Mouse (Mus musculus) neural tube, embryonic 12.5 days (tissue): ENCODE results near the gene 2610318N02Rik. TPM values are rescaled to one million over a fixed set of nuclear protein-coding genes. Genes with fewer than 3 reads are reported as not detected.
A peak's percentile ranks its signal among the peaks of the same experiment; 100 is the strongest.

ENCODE experiments used
- ATAC-seq: fragments of 200-750 bp; cut with Nextera tagmentation; 2 replicates; pipeline ENCODE4 v1.8.0; 2017; ENCODE audit warnings: low read depth, mild to moderate bottlenecking, moderate TSS enrichment, moderate library complexity; ENCODE audit not compliant: low FRiP score
- H3K27ac ChIP-seq: fragments of 300-500 bp; sonication (generic); 2 replicates; pipeline ENCODE4 v1.5.1; 2016
- H3K27me3 ChIP-seq: fragments of 300-500 bp; sonication (generic); replicated peaks from 2 replicates; pipeline ENCODE4 v1.6.1; 2016; ENCODE audit warnings: mild to moderate bottlenecking
- H3K36me3 ChIP-seq: fragments of 300-500 bp; sonication (generic); 2 replicates; pipeline ENCODE4 v1.6.1; 2016; ENCODE audit warnings: mild to moderate bottlenecking
- H3K4me1 ChIP-seq: fragments of 300-500 bp; sonication (generic); 2 replicates; pipeline ENCODE4 v1.6.1; 2016
- H3K4me2 ChIP-seq: fragments of 300-500 bp; sonication (generic); replicated peaks from 2 replicates; pipeline ENCODE4 v1.6.1; 2016; ENCODE audit warnings: mild to moderate bottlenecking
- H3K4me3 ChIP-seq: fragments of 300-500 bp; sonication (generic); 2 replicates; pipeline ENCODE4 v1.5.1; 2016
- H3K9ac ChIP-seq: fragments of 300-500 bp; sonication (generic); 2 replicates; pipeline ENCODE4 v1.6.1; 2016; ENCODE audit warnings: mild to moderate bottlenecking
- H3K9me3 ChIP-seq: fragments of 300-500 bp; sonication (generic); 2 replicates; pipeline ENCODE4 v1.6.1; 2016; ENCODE audit warnings: mild to moderate bottlenecking
- WGBS: fragments of 180-500 bp; shearing (Covaris S2); methylation state at CpG from one replicate; pipeline ENCODE4 v1.1.7; 2016; 5-methylcytosine and 5-hydroxymethylcytosine counted together
- polyA plus RNA-seq: library from polyadenylated mRNA; unstranded; fragments of >200 nt; fragmentation: Nextera tagmentation; extraction: Ambion mirVana; gene quantifications from 2 replicates; pipeline ENCODE4 v1.2.1, GENCODE M21; 2016

2610318N02Rik gene
- polyA plus RNA-seq, 1 experiment from 2014 or later, result 66.0 TPM

DNA sequence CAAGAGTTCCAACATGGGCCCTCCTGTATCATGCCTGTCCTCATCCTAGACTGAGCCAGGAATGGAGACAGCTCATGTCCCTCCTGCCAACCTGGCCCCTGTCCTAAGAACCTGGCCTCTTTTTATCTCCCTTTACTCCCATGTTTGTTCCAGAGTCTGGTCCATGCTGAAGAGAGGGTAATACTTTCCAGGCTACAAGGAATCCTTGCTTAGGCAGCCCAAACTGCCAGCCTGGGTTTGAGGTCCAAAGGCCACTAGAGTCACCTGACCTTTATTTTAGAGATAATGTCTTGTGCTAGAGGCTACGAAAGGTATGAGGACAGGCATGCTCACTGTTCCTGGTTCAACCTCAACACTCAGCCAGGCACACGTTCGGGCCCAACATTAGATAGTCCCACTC lies 28.0 kb downstream of the 2610318N02Rik start:
- H3K9me3 ChIP-seq, result no peaks in the 10 kb centered on the region
- no peak overlapping the region for H3K27ac ChIP-seq
- H3K36me3 ChIP-seq, result peaks cover 89% of the 10 kb centered on the region

DNA sequence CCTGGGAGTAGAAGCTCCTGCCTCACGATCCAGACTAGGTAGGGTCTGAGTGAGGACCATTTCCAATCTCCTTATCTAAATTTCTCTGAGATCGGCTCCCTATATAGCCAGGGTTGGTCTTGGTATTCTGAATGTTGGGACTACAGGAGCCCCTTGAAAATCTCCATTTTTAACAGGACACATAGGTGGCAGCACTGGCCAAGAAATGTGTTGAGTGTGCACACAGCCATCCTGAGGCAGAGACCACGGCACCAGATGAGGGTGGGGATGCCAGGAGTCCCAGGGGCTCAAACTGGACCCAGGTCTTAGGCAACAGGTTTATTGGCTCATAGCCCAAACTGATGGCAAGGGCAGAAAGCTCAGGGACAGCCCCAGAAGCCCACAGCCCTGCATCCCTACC lies 36.6 kb downstream of the 2610318N02Rik start:
- Histone ChIP-seq H3K27ac (no peak overlapping the region), H3K4me3 (no peak overlapping the region), H3K9me3 (no peaks in the 10 kb centered on the region), H3K36me3 (peaks cover 97% of the 10 kb centered on the region), H3K4me2 (no peak overlapping the region), H3K4me1 (no peaks in the 10 kb centered on the region), H3K27me3 (no peaks in the 10 kb centered on the region), H3K9ac (no peak overlapping the region)
- WGBS, result 84% methylated on average over 3 of the region's 3 CpGs
- ATAC-seq, result no peak

More for the DNA sequence above, 28.0 kb downstream of the 2610318N02Rik start:
- Histone ChIP-seq H3K9ac (no peak overlapping the region), H3K27me3 (no peaks in the 10 kb centered on the region), H3K4me1 (no peaks in the 10 kb centered on the region), H3K4me3 (no peak overlapping the region), H3K4me2 (no peak overlapping the region)
- 96% methylated on average over 3 of the region's 3 CpGs for WGBS
- ATAC-seq, result no peak

DNA sequence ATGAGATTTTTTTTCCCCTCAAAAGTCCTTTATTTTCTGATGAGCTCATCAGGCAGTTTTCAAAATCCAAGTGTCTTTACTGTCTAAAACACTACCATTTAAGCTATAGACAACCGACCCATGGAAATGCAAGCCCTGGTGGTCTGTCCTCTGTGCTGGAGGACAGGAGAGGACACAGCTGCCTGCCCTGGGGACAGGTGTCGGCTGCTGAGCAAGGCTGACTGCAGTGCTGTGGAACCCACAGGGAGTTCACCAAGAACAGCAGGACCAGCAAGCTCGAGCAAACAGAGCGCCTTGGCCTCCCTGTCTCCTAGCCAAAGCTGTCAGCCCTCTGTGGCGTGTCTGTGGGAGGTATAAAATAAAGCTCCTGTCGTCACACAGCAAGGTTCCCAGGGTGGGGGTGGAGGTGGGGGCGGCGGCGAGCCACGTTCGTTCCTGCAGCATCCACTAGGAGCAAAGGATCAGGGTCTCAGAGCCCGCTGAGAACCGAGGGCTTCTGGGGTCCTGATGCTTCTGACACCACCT lies 38.2 kb downstream of the 2610318N02Rik start:
- Histone ChIP-seq H3K27me3 (no peaks in the 10 kb centered on the region), H3K36me3 (peaks cover 98% of the 10 kb centered on the region), H3K4me1 (no peaks in the 10 kb centered on the region), H3K9ac (no peak overlapping the region), H3K27ac (no peak overlapping the region), H3K4me2 (no peak overlapping the region), H3K9me3 (no peaks in the 10 kb centered on the region), H3K4me3 (no peak overlapping the region)
- whole genome bisulfite sequencing, result 75% methylated on average over 13 of the region's 13 CpGs
- no peak for ATAC-seq

GRCm38 (mm10) chr16:17086241-17086640 lies 38.7 kb downstream of the 2610318N02Rik start:
- H3K36me3 ChIP-seq, result peaks cover 98% of the 10 kb centered on the region
- no peak overlapping the region for H3K4me3 ChIP-seq
- H3K27ac ChIP-seq, result no peak overlapping the region
- H3K4me1 ChIP-seq, result no peaks in the 10 kb centered on the region
- no peaks in the 10 kb centered on the region for H3K9me3 ChIP-seq
- 91% methylated on average over 3 of the region's 3 CpGs for WGBS
- no peaks in the 10 kb centered on the region for H3K27me3 ChIP-seq
- H3K4me2 ChIP-seq, result no peak overlapping the region
- H3K9ac ChIP-seq, result no peak overlapping the region
- ATAC-seq, result no peak

DNA sequence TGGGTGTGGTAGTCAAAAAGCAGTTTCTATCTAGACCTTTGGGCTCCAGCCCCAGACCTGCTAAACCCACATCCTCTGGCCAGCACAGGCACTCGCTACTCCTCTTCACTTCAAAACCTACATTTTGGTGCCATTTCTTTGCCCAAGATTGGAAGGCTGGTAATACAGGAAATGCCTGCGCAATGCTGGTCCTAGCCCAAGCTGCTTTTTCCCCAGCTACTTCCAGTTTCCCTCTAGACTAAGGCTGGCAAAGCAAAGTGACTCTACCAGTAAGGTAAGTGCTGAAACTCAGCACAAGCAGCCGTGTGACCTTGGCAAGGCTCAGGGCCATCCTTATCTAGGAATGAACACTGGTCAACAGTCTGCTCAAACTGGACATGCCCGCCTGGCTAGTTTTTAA lies 39.3 kb downstream of the 2610318N02Rik start:
- Histone ChIP-seq H3K36me3 (peaks cover 98% of the 10 kb centered on the region), H3K4me1 (no peaks in the 10 kb centered on the region), H3K9me3 (no peaks in the 10 kb centered on the region), H3K4me3 (no peak overlapping the region), H3K4me2 (no peak overlapping the region), H3K27ac (no peak overlapping the region), H3K27me3 (no peaks in the 10 kb centered on the region), H3K9ac (no peak overlapping the region)
- ATAC-seq, result no peak
- 93% methylated on average over 4 of the region's 4 CpGs for WGBS

DNA sequence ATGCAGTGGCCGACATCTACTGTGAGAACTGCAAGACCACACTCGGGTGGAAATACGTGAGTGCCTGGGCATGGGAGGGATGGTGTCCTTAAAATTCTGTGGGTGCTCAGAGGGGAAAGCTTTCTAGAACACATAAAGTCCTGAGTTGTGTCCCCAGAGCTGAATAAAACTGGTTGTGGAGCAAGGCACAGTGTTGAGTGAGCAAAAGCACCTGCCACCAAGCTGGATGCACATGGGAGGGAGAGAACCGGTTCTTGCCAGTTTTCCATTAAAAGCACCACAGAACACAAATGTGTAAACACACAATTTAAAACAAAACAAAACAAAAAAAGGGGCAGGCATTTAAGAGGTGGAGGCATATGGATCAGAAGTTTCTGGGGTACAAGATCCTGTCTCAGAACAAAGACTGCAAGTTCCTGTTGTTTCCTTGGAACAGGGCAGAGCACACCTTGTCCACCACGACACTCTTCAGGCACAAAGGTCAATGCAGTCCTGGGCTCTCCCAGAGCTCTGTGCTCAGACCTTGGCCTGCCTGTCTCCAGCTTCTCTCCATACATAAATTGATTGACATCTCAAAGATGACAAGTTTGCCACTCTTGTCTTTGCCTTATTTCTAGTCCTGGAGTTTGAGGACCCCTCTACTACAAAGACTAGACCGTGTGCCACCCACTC lies 42.7 kb downstream of the 2610318N02Rik start:
- no peak overlapping the region for H3K4me3 ChIP-seq
- H3K9me3 ChIP-seq, result no peaks in the 10 kb centered on the region
- no peak overlapping the region for H3K9ac ChIP-seq
- ATAC-seq, result no peak
- H3K4me2 ChIP-seq, result no peak overlapping the region
- no peaks in the 10 kb centered on the region for H3K27me3 ChIP-seq
- no peak overlapping the region for H3K27ac ChIP-seq
- peaks cover 93% of the 10 kb centered on the region for H3K36me3 ChIP-seq
- WGBS, result 92% methylated on average over 6 of the region's 6 CpGs
- no peaks in the 10 kb centered on the region for H3K4me1 ChIP-seq

DNA sequence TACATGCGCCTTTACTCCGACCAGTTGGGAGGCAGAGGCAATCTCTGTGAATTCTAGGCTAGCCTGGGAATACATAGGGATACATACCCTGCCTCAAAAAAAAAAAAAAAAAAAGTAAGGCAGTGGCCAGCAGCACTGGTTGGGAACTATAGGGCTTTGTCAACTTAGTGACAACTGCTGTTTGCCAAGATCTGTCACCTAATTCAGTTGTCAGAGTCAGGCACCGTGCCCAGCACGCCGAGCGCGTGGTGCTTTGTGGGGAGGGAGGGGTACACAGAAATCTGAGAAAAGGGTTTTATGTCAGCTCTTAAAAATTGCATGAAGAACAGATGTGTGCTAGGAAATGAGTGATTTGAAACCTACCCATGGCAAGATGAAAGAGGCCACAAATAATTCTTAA lies 46.9 kb downstream of the 2610318N02Rik start:
- no peak overlapping the region for H3K4me2 ChIP-seq
- peaks cover 5% of the 10 kb centered on the region; the same call in 1 of the 2 replicates for H3K9me3 ChIP-seq
- WGBS, result 89% methylated on average over 7 of the region's 7 CpGs
- H3K9ac ChIP-seq, result no peak overlapping the region
- peaks cover 78% of the 10 kb centered on the region for H3K36me3 ChIP-seq
- H3K4me3 ChIP-seq, result no peak overlapping the region
- H3K4me1 ChIP-seq, result no peaks in the 10 kb centered on the region
- no peaks in the 10 kb centered on the region for H3K27me3 ChIP-seq
- H3K27ac ChIP-seq, result no peak overlapping the region
- ATAC-seq, result no peak

GRCm38 (mm10) chr16:17076869-17077268 lies 48.1 kb downstream of the 2610318N02Rik start:
- no peak overlapping the region for H3K4me2 ChIP-seq
- H3K4me3 ChIP-seq, result no peak overlapping the region
- no peak overlapping the region for H3K27ac ChIP-seq
- H3K27me3 ChIP-seq, result no peaks in the 10 kb centered on the region
- H3K9ac ChIP-seq, result no peak overlapping the region
- H3K4me1 ChIP-seq, result no peaks in the 10 kb centered on the region
- no peak for ATAC-seq
- peaks cover 5% of the 10 kb centered on the region; the same call in 1 of the 2 replicates for H3K9me3 ChIP-seq
- peaks cover 66% of the 10 kb centered on the region for H3K36me3 ChIP-seq

- no peaks in the 10 kb centered on the region for H3K27me3 ChIP-seq
- WGBS, result 94% methylated on average over 2 of the region's 2 CpGs
- H3K36me3 ChIP-seq, result peaks cover 60% of the 10 kb centered on the region
- H3K9ac ChIP-seq, result no peak overlapping the region
- no peak overlapping the region for H3K4me3 ChIP-seq
- H3K27ac ChIP-seq, result no peak overlapping the region
- H3K4me2 ChIP-seq, result no peak overlapping the region
- peaks cover 5% of the 10 kb centered on the region; the same call in 1 of the 2 replicates for H3K9me3 ChIP-seq
- H3K4me1 ChIP-seq, result no peaks in the 10 kb centered on the region
- ATAC-seq, result no peak
Observed at GRCm38 (mm10) chr16:17076301-17076700, 48.7 kb downstream of the 2610318N02Rik start.

DNA sequence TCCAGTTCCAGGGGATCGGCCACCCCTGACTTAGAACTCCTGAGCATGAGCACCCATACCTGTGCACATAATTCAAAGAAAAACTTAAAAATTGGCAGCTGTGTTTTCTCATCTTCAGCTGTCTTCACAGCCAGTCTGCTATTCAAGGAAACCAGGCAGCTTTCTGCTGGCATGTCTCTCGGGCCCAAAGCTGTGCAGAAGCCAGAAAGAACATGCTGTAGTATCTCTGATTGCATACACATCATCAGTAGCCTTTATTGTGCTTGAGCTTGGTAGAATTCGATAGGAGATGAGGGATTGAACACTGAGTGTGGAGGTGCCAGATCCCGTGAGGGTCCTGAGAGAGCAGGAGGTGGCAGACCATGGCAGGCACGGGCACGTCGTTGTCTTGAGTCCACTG lies 52.0 kb downstream of the 2610318N02Rik start:
- 0 out of 2 replicates have a peak, but pooled peaks cover 6% of the 10 kb centered on the region for H3K4me1 ChIP-seq
- no peak overlapping the region for H3K4me3 ChIP-seq
- H3K9ac ChIP-seq, result no peak overlapping the region
- ATAC-seq, result no peak
- peaks cover 32% of the 10 kb centered on the region for H3K36me3 ChIP-seq
- WGBS, result 96% methylated on average over 7 of the region's 7 CpGs
- no peak overlapping the region for H3K4me2 ChIP-seq
- peaks cover 5% of the 10 kb centered on the region; the same call in 1 of the 2 replicates for H3K9me3 ChIP-seq
- H3K27me3 ChIP-seq, result no peaks in the 10 kb centered on the region
- H3K27ac ChIP-seq, result no peak overlapping the region

GRCm38 (mm10) chr16:17070716-17071115 lies 54.3 kb downstream of the 2610318N02Rik start:
- H3K9ac ChIP-seq, result 0 out of 2 replicates have a peak overlapping the region, but pooled peaks have one; percentile 87
- no peaks in the 10 kb centered on the region for H3K27me3 ChIP-seq
- H3K4me3 ChIP-seq, result peak overlapping the region; percentile 73
- peaks cover 5% of the 10 kb centered on the region; the same call in 1 of the 2 replicates for H3K9me3 ChIP-seq
- WGBS, result 50% methylated on average over 6 of the region's 6 CpGs
- H3K27ac ChIP-seq, result no peak overlapping the region
- peak overlapping the region; percentile 73 for H3K4me2 ChIP-seq
- peaks cover 17% of the 10 kb centered on the region for H3K36me3 ChIP-seq
- 0 out of 2 replicates have a peak, but pooled peaks cover 6% of the 10 kb centered on the region for H3K4me1 ChIP-seq
- no peak for ATAC-seq

DNA sequence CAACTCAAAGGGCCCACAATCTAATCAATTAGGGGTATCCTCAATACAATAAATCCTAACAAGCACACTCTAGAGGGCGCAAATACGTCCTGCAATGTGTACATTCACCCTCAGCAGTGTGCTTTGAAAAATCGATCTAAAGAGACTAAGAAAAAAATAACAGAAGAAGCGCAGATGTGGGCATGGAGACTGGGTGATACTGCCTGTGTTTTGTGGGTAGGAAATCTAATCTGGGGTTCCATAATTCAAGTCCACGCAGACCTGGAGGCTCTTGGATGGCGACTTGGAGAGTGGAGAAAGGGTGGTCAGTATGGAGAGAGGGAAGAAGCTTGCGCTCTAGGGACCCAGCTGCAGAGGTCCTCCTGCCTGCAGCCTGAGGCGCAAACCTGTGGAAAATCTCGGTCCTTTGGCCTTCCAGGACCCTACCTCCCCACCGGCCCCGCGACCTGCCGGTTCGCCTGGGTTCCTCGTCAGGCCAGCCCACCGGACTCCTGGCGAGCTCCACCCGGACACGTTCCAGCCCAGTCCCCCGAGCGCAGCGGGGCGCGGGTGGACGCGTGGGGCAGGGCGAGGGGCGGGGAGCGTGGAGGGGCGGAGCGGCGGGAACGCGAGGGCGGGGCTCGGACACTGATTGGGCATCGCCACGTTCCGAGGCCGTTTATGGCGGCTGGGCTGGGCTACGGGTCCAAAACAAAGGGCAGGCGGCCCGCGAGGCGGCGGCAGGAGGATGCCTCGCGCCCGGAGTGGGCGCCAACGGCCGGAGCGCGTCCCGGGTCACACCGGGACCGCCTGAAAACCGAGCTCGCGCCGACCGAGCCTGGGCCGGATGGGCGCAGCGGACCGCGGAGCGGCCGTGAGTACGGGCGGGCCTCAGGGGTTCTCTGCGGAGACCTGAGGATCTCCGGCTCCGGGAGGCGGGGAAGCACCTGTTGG lies 55.2 kb downstream of the 2610318N02Rik start, which contains the start of gene Ypel1:
Gene Ypel1, plus strand, starts transcription at position 186 of the 933 bp plus-strand sequence.
- 0 out of 2 replicates have a peak, but pooled peaks cover 6% of the 10 kb centered on the region for H3K4me1 ChIP-seq
- peak within 1 kb of the TSS; percentile 87 for H3K9ac ChIP-seq
- peak within 1 kb of the TSS; percentile 80 for H3K27ac ChIP-seq
- ATAC-seq, result peak; percentile 97
- peaks cover 7% of the 10 kb centered on the region for H3K36me3 ChIP-seq
- H3K4me2 ChIP-seq, result peak within 1 kb of the TSS; percentile 73
- peak within 1 kb of the TSS; percentile 73 for H3K4me3 ChIP-seq
- H3K27me3 ChIP-seq, result no peaks in the 10 kb centered on the region
- WGBS, result under 1% methylated on average over 76 of the region's 76 CpGs
- no peaks in the 10 kb centered on the region for H3K9me3 ChIP-seq
